Mouse (Mus musculus): ENCODE results near the gene Lhx6.

DNA sequence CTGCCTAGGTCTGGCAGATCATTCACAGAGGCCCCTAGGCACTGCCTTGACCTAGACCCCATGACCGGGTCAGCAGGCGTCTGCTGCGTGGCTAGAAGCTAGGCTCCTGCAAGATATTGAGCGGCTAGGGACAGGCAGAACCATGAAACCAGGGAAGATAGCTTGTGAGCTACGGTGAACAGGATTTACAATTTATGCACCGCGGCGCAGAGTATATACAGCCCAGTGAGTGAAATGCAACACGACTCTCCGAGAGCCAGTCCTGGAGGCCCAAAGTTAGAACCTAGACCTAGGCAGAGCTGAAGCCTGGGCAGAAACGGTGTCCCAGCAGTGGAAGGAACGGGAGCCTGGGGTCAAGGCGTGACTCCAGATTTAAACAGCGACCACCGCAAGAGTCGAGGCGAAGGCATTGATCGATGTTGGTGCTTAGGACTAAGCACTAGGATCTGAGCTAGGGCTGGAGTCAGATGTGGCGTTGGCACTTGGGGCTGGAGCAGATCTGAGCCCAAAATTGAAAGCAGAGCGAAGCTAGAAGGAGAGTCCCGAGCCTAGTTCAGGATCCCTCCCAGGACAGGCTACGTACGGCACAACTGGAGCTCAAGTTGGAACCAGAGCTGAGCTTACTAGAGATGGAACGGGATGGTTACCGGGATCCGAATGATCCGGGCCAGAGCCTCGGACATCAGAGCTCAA is 3.2 kb downstream of the Lhx6 start:
- TF ChIP-seq CTCF (IDR thresholded peaks at IDR 0.05; ENCODE audit: borderline replicate concordance, control insufficient read depth, extremely low read depth, insufficient read depth, low read length, poor library complexity) = no peak
- no peak for TF ChIP-seq POLR2A (IDR thresholded peaks at IDR 0.05; ENCODE audit: control insufficient read depth, extremely low read depth, insufficient read depth, low read length, poor library complexity)
